Mouse (Mus musculus) heart, postnatal 36 days (tissue): ENCODE measurements around the gene Gm21969. TPM values are rescaled to one million over a fixed set of nuclear protein-coding genes. Genes with fewer than 3 reads are reported as not detected.

Experiments used
- DNase-seq, 2 experiments: peaks; one replicate each; pipeline ENCODE4 v3.0.0; 2021 to 2022
- intact Hi-C: fragments of 180-260 bp; cut with DNase I; formaldehyde crosslinking; loops from one replicate; pipeline ENCODE4 v1.15.1; 2025
- total RNA-seq, 2 experiments: library from RNA; stranded (reverse); gene quantifications; 2 replicates each; pipeline ENCODE4 v1.2.3; 2021

Gene Gm21969
- total RNA-seq, 2 experiments from 2014 or later, result not detected

GRCm38 (mm10) chr4:139641829-139642425 is 38.9 kb downstream of the Gm21969 start:
- intact Hi-C loops, result no loop called here

DNA sequence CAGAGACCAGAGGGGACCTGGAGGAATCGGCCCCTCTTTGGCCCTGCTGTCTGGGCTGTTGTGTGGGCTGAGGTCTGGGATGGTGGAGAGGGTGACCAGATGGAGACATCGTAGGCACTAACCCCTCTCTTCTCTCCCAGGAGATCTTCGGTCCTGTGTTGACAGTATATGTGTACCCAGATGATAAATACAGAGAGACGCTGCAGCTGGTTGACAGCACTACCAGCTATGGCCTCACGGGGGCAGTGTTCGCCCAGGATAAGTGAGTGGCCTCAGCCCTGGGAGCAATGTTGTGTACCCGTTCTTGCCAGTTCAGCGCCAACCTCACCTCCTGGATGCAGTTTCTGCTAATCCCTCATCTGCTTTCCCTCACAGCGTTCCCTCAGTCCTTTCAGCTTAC is 41.0 kb downstream of the Gm21969 start:
- intact Hi-C loops, result loop anchor here (1.0 kb wide), 2 partner anchors 26 to 214 kb away; no protein-coding TSS in a partner anchor
- peak; percentile 76 to 82 for DNase-seq

More at GRCm38 (mm10) chr4:139641829-139642425, 38.9 kb downstream of the Gm21969 start:
- no peak for DNase-seq

GRCm38 (mm10) chr4:139646916-139647315 is 43.9 kb downstream of the Gm21969 start:
- no peak for DNase-seq
- intact Hi-C loops, result no loop called here

DNA sequence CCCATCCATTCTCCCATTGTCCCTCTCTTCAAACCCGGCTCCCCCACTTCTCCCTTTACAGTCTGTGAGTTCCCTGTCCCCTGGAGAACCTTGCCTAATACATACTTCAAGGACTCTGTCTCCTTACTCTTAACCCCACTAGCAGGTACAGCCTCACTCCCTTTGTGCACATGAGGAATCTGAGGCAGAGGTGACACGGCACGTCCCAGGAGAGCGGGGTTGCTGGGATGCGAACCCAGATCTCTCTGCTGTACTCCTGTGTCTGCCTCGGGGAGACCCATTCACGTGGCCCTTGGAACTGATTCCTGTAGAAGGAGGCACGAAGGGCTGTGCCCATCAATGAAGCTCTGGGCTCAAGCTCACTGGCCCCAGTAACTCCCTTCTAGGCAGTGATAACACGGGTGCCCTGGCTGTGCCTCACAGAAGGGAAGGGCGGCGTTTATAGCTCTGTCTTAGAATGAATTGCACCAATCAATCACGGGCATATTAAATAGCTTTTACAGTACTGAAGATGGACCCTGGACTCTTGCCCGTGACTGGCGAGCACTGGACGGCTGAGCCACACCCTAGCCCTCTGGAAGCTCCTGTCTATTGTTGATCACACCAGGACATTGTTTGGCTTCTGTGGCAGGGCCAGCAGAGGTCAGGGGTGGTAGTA is 47.2 kb downstream of the Gm21969 start:
- no peak for DNase-seq
- intact Hi-C loops, result no loop called here

DNA sequence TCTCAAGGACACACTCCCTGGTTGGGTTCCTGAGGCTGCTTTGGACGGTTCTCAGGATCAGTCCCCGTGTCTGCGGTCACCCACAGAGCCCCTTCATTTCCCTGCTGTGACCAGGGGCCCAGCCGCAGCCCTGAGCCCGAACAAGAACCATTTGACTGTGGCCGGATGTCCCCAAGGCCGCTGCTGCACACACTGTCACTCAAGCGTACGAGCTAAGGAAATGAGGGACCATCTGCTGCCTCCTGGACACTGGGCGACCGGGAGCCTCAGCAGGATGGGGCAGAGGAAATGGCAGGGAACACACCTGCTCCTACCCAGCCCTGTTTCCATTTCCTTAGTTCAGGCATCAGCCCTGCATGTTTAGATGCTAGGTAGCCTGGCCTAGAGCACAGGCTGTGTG is 47.9 kb downstream of the Gm21969 start:
- no peak for DNase-seq
- intact Hi-C loops, result no loop called here

DNA sequence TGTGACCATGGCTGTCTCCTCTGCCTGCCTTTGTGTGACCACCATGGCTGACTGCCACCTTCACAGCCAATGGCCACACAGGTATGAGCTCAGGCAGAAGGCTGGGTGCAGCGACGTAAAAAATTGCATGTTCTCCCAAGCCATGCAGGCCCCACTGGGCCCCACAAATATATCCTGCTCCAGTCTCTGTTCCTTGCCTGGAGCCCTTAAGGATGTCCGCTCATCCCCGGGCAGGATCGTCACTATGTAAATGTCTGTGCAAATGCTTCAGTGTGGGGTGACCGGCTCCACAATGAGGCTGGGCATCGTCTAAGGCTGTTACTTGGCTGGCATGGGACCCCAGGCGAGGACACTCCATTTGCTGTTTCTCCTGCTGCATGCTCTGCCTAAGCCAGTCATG is 50.3 kb downstream of the Gm21969 start, which contains the start of gene Tas1r2:
Gene Tas1r2, plus strand, starts transcription at position 301 of the 400 bp plus-strand sequence.
- DNase-seq, result no peak
- intact Hi-C loops, result no loop called here

GRCm38 (mm10) chr4:139661897-139662296 is 58.9 kb downstream of the Gm21969 start:
- no peak for DNase-seq
- intact Hi-C loops, result no loop called here

GRCm38 (mm10) chr4:139667632-139668031 is 64.6 kb downstream of the Gm21969 start:
- no peak for DNase-seq
- intact Hi-C loops, result no loop called here

- peak; percentile 44 to 68 for DNase-seq
- intact Hi-C loops, result loop anchor here (1.0 kb wide), 1 partner anchor 26 kb away; no protein-coding TSS in a partner anchor
These were observed 66.9 kb downstream of the Gm21969 start for GRCm38 (mm10) chr4:139669847-139670246.

DNA sequence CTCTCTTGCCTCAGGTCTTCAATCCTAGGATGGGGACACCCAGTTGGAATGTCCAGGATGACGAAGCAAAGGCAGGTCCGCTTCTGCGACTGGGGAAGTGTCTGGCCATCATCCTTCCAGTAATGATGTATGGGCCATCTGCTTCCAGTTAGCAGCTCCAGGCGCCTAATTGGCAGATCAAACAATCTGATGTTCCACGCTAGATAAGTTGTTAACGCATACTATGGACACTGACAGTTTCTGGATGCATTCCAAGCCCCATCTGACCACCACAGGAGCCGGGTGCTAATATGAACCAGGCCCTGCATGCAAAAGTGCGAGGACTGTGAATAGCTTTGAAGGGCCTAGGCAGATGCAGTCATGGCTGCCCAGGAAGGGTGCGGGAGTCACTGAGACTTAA is 72.7 kb downstream of the Gm21969 start:
- intact Hi-C loops, result no loop called here
- no peak for DNase-seq

- DNase-seq, result no peak
- intact Hi-C loops, result loop anchor here (1.0 kb wide), 1 partner anchor 174 kb away; no protein-coding TSS in a partner anchor
These were observed 81.0 kb downstream of the Gm21969 start for GRCm38 (mm10) chr4:139683728-139684638.

DNA sequence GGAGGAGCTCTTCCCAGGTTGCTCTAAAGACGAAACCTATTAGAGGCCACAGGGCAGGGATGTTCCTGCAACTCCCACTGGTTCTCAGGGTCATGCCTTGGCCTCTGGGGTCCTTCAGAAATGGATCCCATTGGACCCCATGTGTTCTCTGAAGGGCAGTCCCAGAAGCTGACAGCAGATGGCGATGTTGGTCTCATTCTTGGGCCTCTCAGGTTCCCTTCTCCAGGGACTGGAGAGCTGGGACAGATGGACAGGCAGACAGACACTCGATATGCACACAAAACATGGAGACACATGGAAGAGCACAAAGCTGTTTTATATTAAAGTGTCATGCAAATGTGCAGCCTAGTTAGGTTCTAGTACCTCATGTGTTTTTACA is 81.6 kb downstream of the Gm21969 start:
- peak; percentile 33 to 64 for DNase-seq
- intact Hi-C loops, result loop anchor here (1.0 kb wide), 1 partner anchor 174 kb away; no protein-coding TSS in a partner anchor

- no peak for DNase-seq
These were observed 85.1 kb downstream of the Gm21969 start for GRCm38 (mm10) chr4:139688058-139688457.

DNA sequence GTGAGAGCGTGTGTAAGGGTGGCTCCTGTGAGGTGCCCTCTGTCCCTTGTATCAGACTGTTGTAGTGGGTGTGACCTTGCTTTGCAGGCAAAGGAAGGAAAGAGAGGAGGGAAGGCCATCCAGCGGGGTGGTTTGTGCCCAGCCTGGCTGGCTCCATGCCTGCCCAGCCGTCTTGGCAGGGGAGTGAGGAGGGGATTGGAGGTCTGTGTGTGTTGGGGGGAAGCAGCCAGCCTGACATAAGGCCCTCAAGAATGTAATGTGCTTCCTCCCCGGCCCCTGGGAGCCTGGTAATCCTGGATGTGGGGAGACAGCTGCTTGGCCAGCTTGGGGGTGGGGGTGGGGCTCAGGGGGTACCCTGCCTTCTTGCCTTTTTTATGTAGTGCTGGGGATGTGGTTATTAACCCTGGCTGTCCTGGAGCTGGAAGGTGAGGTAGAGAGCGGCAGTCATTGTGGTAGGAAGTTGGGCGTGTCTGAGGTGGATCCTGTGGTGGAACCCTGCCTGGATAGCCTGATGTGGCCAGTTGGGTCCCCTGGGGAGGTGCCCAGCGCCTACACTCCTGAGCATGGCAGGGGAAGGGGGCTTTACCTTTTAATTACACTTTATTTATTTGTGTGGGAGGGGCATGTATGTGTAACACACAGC is 86.8 kb downstream of the Gm21969 start:
- intact Hi-C loops, result no loop called here
- DNase-seq, result no peak

More at GRCm38 (mm10) chr4:139688058-139688457, 85.1 kb downstream of the Gm21969 start:
- intact Hi-C loops, result no loop called here

GRCm38 (mm10) chr4:139693315-139693714 is 90.3 kb downstream of the Gm21969 start:
- intact Hi-C loops, result no loop called here
- DNase-seq, result no peak

DNA sequence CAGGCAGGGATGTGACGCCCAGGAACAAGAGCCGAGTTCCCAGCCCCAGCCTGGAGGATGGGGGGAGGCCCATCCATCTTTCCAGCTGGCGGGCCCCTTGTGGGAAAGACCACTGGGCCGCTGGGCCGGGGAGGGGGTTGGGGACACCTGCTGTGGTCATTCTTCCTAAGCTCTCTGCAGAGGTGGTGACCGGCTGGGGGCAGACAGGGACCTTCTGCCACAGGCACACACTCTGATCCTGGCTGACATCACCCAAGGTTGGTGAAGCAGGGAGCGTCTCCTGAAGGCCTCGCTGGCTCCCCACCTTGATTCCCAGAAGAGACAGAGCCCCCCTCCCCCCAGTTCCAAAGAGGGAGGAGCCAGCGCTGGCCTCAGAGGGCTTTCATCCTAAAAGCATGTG is 94.8 kb downstream of the Gm21969 start:
- no peak for DNase-seq
- intact Hi-C loops, result no loop called here

DNA sequence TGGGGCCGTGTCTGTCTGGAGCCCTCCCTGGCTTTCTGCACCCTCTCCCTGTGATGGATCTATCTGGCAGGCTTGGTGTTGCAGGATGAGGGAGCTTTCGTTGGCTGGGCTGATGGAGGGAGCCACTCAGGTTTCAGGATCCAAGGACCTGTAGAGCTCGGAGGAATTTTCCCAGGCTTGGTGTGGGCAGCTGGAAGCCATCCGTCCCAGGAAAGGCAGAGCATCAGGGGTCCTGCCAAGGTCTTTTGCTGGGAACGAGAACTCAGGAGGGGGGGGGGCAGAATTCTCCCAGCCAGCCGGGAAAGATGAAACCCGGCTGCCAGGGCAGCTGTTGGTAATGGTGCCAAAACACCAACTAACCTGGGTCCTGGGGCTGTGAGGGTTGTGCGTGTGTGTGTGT is 95.6 kb downstream of the Gm21969 start:
- intact Hi-C loops, result no loop called here
- DNase-seq, result no peak

- DNase-seq, result no peak
- intact Hi-C loops, result no loop called here
These were observed 99.9 kb downstream of the Gm21969 start for GRCm38 (mm10) chr4:139702914-139703313.

DNA sequence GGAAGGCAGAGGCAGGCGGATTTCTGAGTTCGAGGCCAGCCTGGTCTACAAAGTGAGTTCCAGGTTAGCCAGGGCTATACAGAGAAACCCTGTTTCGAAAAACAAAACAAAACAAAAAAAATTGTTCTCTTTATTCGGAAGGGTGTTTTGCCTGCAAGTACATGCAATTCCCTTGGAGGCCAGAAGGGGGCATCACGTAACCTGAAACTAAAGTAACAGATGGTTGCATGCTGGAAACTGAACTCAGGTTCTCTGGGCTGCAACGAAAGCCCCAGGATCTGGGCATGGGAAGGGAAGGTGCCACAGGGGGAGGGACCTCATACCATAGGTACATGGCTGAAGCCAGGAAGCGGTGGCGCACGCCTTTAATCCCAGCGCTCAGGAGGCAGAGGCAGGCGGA is 100.5 kb downstream of the Gm21969 start:
- intact Hi-C loops, result no loop called here

GRCm38 (mm10) chr4:139705986-139706385 is 103.0 kb downstream of the Gm21969 start:
- DNase-seq, result no peak
- intact Hi-C loops, result no loop called here

More for the DNA sequence above, 100.5 kb downstream of the Gm21969 start:
- DNase-seq, result no peak
